Mouse (Mus musculus): ENCODE data around the gene Macrod1. TPM values are rescaled to one million over a fixed set of nuclear protein-coding genes. Genes with fewer than 3 reads are reported as not detected.

Macrod1 gene
- polyA plus RNA-seq, 1 experiment, result 7.6 TPM

- H3K4me3 ChIP-seq (ENCODE audit: low read depth, low read length), result no peak overlapping the region
- H3K27ac ChIP-seq (ENCODE audit: insufficient read depth, low read length), result no peak overlapping the region
- H3K9ac ChIP-seq (ENCODE audit: low read depth, poor library complexity, severe bottlenecking), result no peak overlapping the region
- no peaks in the 10 kb centered on the region for H3K36me3 ChIP-seq (ENCODE audit: control insufficient read depth, insufficient read depth, low read length, poor library complexity, severe bottlenecking)
- H3K27me3 ChIP-seq (ENCODE audit: control insufficient read depth, insufficient read depth, low read length, poor library complexity, severe bottlenecking), result no peaks in the 10 kb centered on the region
- no peaks in the 10 kb centered on the region for H3K9me3 ChIP-seq (replicated peaks; ENCODE audit: control insufficient read depth, insufficient read depth, low read length, poor library complexity, severe bottlenecking)
- TF ChIP-seq EP300 (IDR thresholded peaks at IDR 0.05; ENCODE audit: insufficient read depth, low read depth, low read length) (no peak), CTCF (IDR thresholded peaks at IDR 0.05; ENCODE audit: low read depth, low read length) (no peak), POLR2A (IDR thresholded peaks at IDR 0.05; ENCODE audit: insufficient read depth, low read length) (no peak)
- H3K4me1 ChIP-seq (ENCODE audit: control insufficient read depth, insufficient read depth, low read length), result no peaks in the 10 kb centered on the region
These were observed 70.3 kb downstream of the Macrod1 start for GRCm38 (mm10) chr19:7126933-7127332.

- Histone ChIP-seq H3K27ac (ENCODE audit: insufficient read depth, low read length) (no peak overlapping the region), H3K4me3 (ENCODE audit: low read depth, low read length) (no peak overlapping the region), H3K9me3 (replicated peaks; ENCODE audit: control insufficient read depth, insufficient read depth, low read length, poor library complexity, severe bottlenecking) (no peaks in the 10 kb centered on the region), H3K9ac (ENCODE audit: low read depth, poor library complexity, severe bottlenecking) (no peak overlapping the region), H3K27me3 (ENCODE audit: control insufficient read depth, insufficient read depth, low read length, poor library complexity, severe bottlenecking) (no peaks in the 10 kb centered on the region), H3K4me1 (ENCODE audit: control insufficient read depth, insufficient read depth, low read length) (no peaks in the 10 kb centered on the region), H3K36me3 (ENCODE audit: control insufficient read depth, insufficient read depth, low read length, poor library complexity, severe bottlenecking) (no peaks in the 10 kb centered on the region)
- TF ChIP-seq EP300 (IDR thresholded peaks at IDR 0.05; ENCODE audit: insufficient read depth, low read depth, low read length) (no peak), POLR2A (IDR thresholded peaks at IDR 0.05; ENCODE audit: insufficient read depth, low read length) (no peak)
These were observed 72.2 kb downstream of the Macrod1 start for GRCm38 (mm10) chr19:7128551-7129475.

- H3K27ac ChIP-seq (ENCODE audit: insufficient read depth, low read length), result no peak overlapping the region
- peaks cover 1% of the 10 kb centered on the region for H3K4me1 ChIP-seq (ENCODE audit: control insufficient read depth, insufficient read depth, low read length)
- TF ChIP-seq POLR2A (IDR thresholded peaks at IDR 0.05; ENCODE audit: insufficient read depth, low read length) (no peak), EP300 (IDR thresholded peaks at IDR 0.05; ENCODE audit: insufficient read depth, low read depth, low read length) (no peak), CTCF (IDR thresholded peaks at IDR 0.05; ENCODE audit: low read depth, low read length) (no peak)
- H3K36me3 ChIP-seq (ENCODE audit: control insufficient read depth, insufficient read depth, low read length, poor library complexity, severe bottlenecking), result no peaks in the 10 kb centered on the region
- H3K4me3 ChIP-seq (ENCODE audit: low read depth, low read length), result no peak overlapping the region
- no peaks in the 10 kb centered on the region for H3K27me3 ChIP-seq (ENCODE audit: control insufficient read depth, insufficient read depth, low read length, poor library complexity, severe bottlenecking)
- H3K9me3 ChIP-seq (replicated peaks; ENCODE audit: control insufficient read depth, insufficient read depth, low read length, poor library complexity, severe bottlenecking), result no peaks in the 10 kb centered on the region
- H3K9ac ChIP-seq (ENCODE audit: low read depth, poor library complexity, severe bottlenecking), result no peak overlapping the region
These were observed 73.7 kb downstream of the Macrod1 start for GRCm38 (mm10) chr19:7130317-7130716.

GRCm38 (mm10) chr19:7133436-7133835, 76.8 kb downstream of the Macrod1 start:
- Histone ChIP-seq H3K9ac (ENCODE audit: low read depth, poor library complexity, severe bottlenecking) (no peak overlapping the region), H3K4me1 (ENCODE audit: control insufficient read depth, insufficient read depth, low read length) (peaks cover 4% of the 10 kb centered on the region), H3K36me3 (ENCODE audit: control insufficient read depth, insufficient read depth, low read length, poor library complexity, severe bottlenecking) (no peaks in the 10 kb centered on the region), H3K4me3 (ENCODE audit: low read depth, low read length) (no peak overlapping the region), H3K27me3 (ENCODE audit: control insufficient read depth, insufficient read depth, low read length, poor library complexity, severe bottlenecking) (no peaks in the 10 kb centered on the region), H3K27ac (ENCODE audit: insufficient read depth, low read length) (no peak overlapping the region), H3K9me3 (replicated peaks; ENCODE audit: control insufficient read depth, insufficient read depth, low read length, poor library complexity, severe bottlenecking) (no peaks in the 10 kb centered on the region)
- no peak for TF ChIP-seq POLR2A (IDR thresholded peaks at IDR 0.05; ENCODE audit: insufficient read depth, low read length)
- no peak for TF ChIP-seq CTCF (IDR thresholded peaks at IDR 0.05; ENCODE audit: low read depth, low read length)
- TF ChIP-seq EP300 (IDR thresholded peaks at IDR 0.05; ENCODE audit: insufficient read depth, low read depth, low read length), result no peak

GRCm38 (mm10) chr19:7134631-7135091, 78.1 kb downstream of the Macrod1 start:
- no peaks in the 10 kb centered on the region for H3K36me3 ChIP-seq (ENCODE audit: control insufficient read depth, insufficient read depth, low read length, poor library complexity, severe bottlenecking)
- TF ChIP-seq EP300 (IDR thresholded peaks at IDR 0.05; ENCODE audit: insufficient read depth, low read depth, low read length), result no peak
- TF ChIP-seq CTCF (IDR thresholded peaks at IDR 0.05; ENCODE audit: low read depth, low read length), result no peak
- TF ChIP-seq POLR2A (IDR thresholded peaks at IDR 0.05; ENCODE audit: insufficient read depth, low read length), result no peak
- H3K27me3 ChIP-seq (ENCODE audit: control insufficient read depth, insufficient read depth, low read length, poor library complexity, severe bottlenecking), result no peaks in the 10 kb centered on the region
- H3K4me1 ChIP-seq (ENCODE audit: control insufficient read depth, insufficient read depth, low read length), result peaks cover 4% of the 10 kb centered on the region
- H3K4me3 ChIP-seq (ENCODE audit: low read depth, low read length), result no peak overlapping the region
- H3K27ac ChIP-seq (ENCODE audit: insufficient read depth, low read length), result no peak overlapping the region
- H3K9me3 ChIP-seq (replicated peaks; ENCODE audit: control insufficient read depth, insufficient read depth, low read length, poor library complexity, severe bottlenecking), result no peaks in the 10 kb centered on the region
- H3K9ac ChIP-seq (ENCODE audit: low read depth, poor library complexity, severe bottlenecking), result no peak overlapping the region

GRCm38 (mm10) chr19:7135525-7135924, 78.9 kb downstream of the Macrod1 start:
- H3K27me3 ChIP-seq (ENCODE audit: control insufficient read depth, insufficient read depth, low read length, poor library complexity, severe bottlenecking), result no peaks in the 10 kb centered on the region
- H3K36me3 ChIP-seq (ENCODE audit: control insufficient read depth, insufficient read depth, low read length, poor library complexity, severe bottlenecking), result no peaks in the 10 kb centered on the region
- TF ChIP-seq CTCF (IDR thresholded peaks at IDR 0.05; ENCODE audit: low read depth, low read length) (no peak), EP300 (IDR thresholded peaks at IDR 0.05; ENCODE audit: insufficient read depth, low read depth, low read length) (no peak), POLR2A (IDR thresholded peaks at IDR 0.05; ENCODE audit: insufficient read depth, low read length) (no peak)
- H3K4me1 ChIP-seq (ENCODE audit: control insufficient read depth, insufficient read depth, low read length), result peaks cover 4% of the 10 kb centered on the region
- no peak overlapping the region for H3K9ac ChIP-seq (ENCODE audit: low read depth, poor library complexity, severe bottlenecking)
- no peak overlapping the region for H3K4me3 ChIP-seq (ENCODE audit: low read depth, low read length)
- no peak overlapping the region for H3K27ac ChIP-seq (ENCODE audit: insufficient read depth, low read length)
- H3K9me3 ChIP-seq (replicated peaks; ENCODE audit: control insufficient read depth, insufficient read depth, low read length, poor library complexity, severe bottlenecking), result no peaks in the 10 kb centered on the region
